ENCODE assay signal across 8 mouse cellular contexts in the genomic region with DNA sequence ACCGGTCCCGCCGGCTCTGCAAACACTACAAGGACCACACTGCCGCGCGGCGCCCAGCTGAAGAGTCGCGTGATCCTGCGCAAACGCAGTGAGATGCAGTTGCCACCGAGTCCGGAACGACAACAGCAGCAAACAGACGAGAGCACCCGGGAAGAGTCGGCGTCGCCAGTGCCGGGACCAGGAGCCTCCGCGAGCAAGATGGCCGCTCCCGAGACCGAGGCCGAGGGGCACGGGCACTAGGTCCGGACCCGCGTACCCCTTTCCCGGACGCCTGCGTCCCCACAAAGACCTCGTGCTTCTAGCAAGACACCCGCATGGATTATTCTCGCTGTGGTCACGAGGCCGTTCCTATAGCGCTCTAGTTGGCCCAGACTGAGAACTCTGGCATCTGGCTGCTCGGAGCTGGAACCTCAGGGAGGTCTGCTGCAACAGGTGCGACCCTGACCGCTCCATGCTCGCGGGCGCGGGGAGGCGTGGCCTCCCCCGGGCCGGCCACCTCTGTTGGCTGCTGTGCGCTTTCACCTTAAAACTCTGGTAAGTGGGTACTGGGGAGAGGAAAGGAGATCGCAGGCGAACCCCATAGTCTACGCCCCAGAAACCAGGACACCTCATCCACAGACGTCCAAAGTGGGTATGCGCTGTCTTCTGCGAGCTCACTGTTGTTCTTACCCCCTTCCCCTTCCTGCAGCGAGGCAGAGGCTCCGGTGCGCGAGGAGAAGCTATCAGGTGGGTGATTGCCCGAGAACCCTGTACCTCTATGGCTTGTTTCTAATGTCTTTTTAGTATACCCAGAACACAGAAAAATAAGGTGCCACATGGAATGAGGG. TPM values are rescaled to one million over a fixed set of nuclear protein-coding genes. Genes with fewer than 3 reads are reported as not detected.
DNase-seq lines count a peak whose midpoint lies in the region; ATAC-seq and TF ChIP-seq lines count a peak whose summit lies in the region.

A gene (plus strand): TSS at position 91 of the 827 bp plus-strand sequence.

- under 1% methylated on average over 61 of the region's 61 CpGs for WGBS in heart, embryonic 10.5 days
- under 1% methylated on average over 60 of the region's 61 CpGs for WGBS in kidney, embryonic 16.5 days
- WGBS in liver, adult 2 months = under 1% methylated on average over 61 of the region's 61 CpGs

- peaks cover 2% of the 10 kb centered on the region; the same call in 1 of the 2 replicates for H3K4me1 ChIP-seq in bone marrow macrophage, adult 2 months (ENCODE audit: control insufficient read depth, insufficient read depth, low read length)
- H3K4me1 ChIP-seq in heart, embryonic 10.5 days = peaks cover 11% of the 10 kb centered on the region
- H3K4me1 ChIP-seq in kidney, embryonic 16.5 days (ENCODE audit: insufficient read depth, low read length) = peaks cover 7% of the 10 kb centered on the region; the same call in 1 of the 2 replicates
- peaks cover 6% of the 10 kb centered on the region for H3K4me1 ChIP-seq in liver, adult 2 months (ENCODE audit: control insufficient read depth, insufficient read depth, low read length)

- peak within 1 kb of the TSS; percentile 95 for H3K4me3 ChIP-seq in bone marrow macrophage, adult 2 months (ENCODE audit: insufficient read depth, low read length)
- H3K4me3 ChIP-seq in heart, embryonic 10.5 days = peak within 1 kb of the TSS; percentile 76
- peak within 1 kb of the TSS; percentile 69 for H3K4me3 ChIP-seq in kidney, embryonic 16.5 days (ENCODE audit: low read length)
- H3K4me3 ChIP-seq in liver, adult 2 months (ENCODE audit: insufficient read depth, low read depth, low read length) = peak within 1 kb of the TSS; percentile 84
- peak within 1 kb of the TSS; percentile 92 for H3K4me3 ChIP-seq in myocyte

- DNase-seq in A20 (ENCODE audit: low read depth, low spot score) = peak; percentile 97
- DNase-seq in heart, embryonic 10.5 days (ENCODE audit: low spot score) = peak; percentile 98
- peak; percentile 90 for DNase-seq in liver, adult 2 months (ENCODE audit: extremely low read depth, low read depth, low spot score)
- peak; percentile 94 for DNase-seq in splenic B cell, adult 2 months (ENCODE audit: low read depth, low spot score)

- H3K9ac ChIP-seq in kidney, embryonic 16.5 days (replicated peaks; ENCODE audit: low read length) = peak within 1 kb of the TSS; percentile 90
- H3K9ac ChIP-seq in liver, adult 2 months (ENCODE audit: low read depth, low read length) = peak within 1 kb of the TSS; percentile 89

- peak within 1 kb of the TSS; percentile 81 for H3K4me2 ChIP-seq in kidney, embryonic 16.5 days (replicated peaks; ENCODE audit: low read depth, low read length)
- H3K4me2 ChIP-seq in myocyte (ENCODE audit: low read depth) = peak within 1 kb of the TSS; percentile 87

- no peaks in the 10 kb centered on the region for H3K27me3 ChIP-seq in heart, embryonic 10.5 days (ENCODE audit: insufficient read depth, poor library complexity, severe bottlenecking)
- no peaks in the 10 kb centered on the region for H3K27me3 ChIP-seq in kidney, embryonic 16.5 days (ENCODE audit: insufficient read depth, low read length)
- H3K27me3 ChIP-seq in liver, adult 2 months (ENCODE audit: control insufficient read depth, insufficient read depth, low read length) = no peaks in the 10 kb centered on the region
- no peaks in the 10 kb centered on the region for H3K27me3 ChIP-seq in myocyte (ENCODE audit: control insufficient read depth, insufficient read depth, insufficient read length)
- H3K27me3 ChIP-seq in splenic B cell, adult 2 months (ENCODE audit: control insufficient read depth, insufficient read depth, low read length, poor library complexity, severe bottlenecking) = no peaks in the 10 kb centered on the region

- no peaks in the 10 kb centered on the region for H3K79me2 ChIP-seq in liver, adult 2 months (ENCODE audit: control insufficient read depth, insufficient read depth, low read length)
- peaks cover 8% of the 10 kb centered on the region for H3K79me2 ChIP-seq in myocyte (ENCODE audit: control insufficient read depth, insufficient read depth)

- peak; percentile 68; the same call in 1 of the 2 replicates for TF ChIP-seq POLR2A in bone marrow macrophage, adult 2 months (IDR thresholded peaks at IDR 0.05; ENCODE audit: borderline replicate concordance, low read depth, low read length)
- peak; percentile 88 for TF ChIP-seq POLR2A in liver, adult 2 months (IDR thresholded peaks at IDR 0.05; ENCODE audit: extremely low read depth, insufficient read depth, low read length)
- TF ChIP-seq POLR2A in myocyte (IDR thresholded peaks at IDR 0.05; ENCODE audit: insufficient read length, low read depth) = peak; percentile 96

- peak within 1 kb of the TSS; percentile 3 for H3ac ChIP-seq in myocyte (ENCODE audit: control insufficient read depth, insufficient read length)

- no peaks in the 10 kb centered on the region for H3K9me3 ChIP-seq in heart, embryonic 10.5 days
- H3K9me3 ChIP-seq in kidney, embryonic 16.5 days (ENCODE audit: low read length) = no peaks in the 10 kb centered on the region

- peak; percentile 93 for ATAC-seq in erythroblast, adult 5-6 weeks (replicated peaks; ENCODE audit: low FRiP score, poor library complexity, severe bottlenecking)
- ATAC-seq in kidney, embryonic 16.5 days (ENCODE audit: low FRiP score, low TSS enrichment) = peak; percentile 99

- peaks cover 29% of the 10 kb centered on the region for H3K36me3 ChIP-seq in heart, embryonic 10.5 days
- H3K36me3 ChIP-seq in kidney, embryonic 16.5 days (ENCODE audit: insufficient read depth, low read length) = peaks cover 29% of the 10 kb centered on the region
- H3K36me3 ChIP-seq in liver, adult 2 months (ENCODE audit: control insufficient read depth, insufficient read depth, low read length) = peaks cover 16% of the 10 kb centered on the region
- peaks cover 15% of the 10 kb centered on the region for H3K36me3 ChIP-seq in myocyte (ENCODE audit: control insufficient read depth, insufficient read depth)
- H3K36me3 ChIP-seq in splenic B cell, adult 2 months (ENCODE audit: control insufficient read depth, insufficient read depth, low read length, poor library complexity, severe bottlenecking) = peaks cover 15% of the 10 kb centered on the region

- H3K27ac ChIP-seq in bone marrow macrophage, adult 2 months (ENCODE audit: insufficient read depth, low read depth, low read length) = peak within 1 kb of the TSS; percentile 78
- peak within 1 kb of the TSS; percentile 91 for H3K27ac ChIP-seq in heart, embryonic 10.5 days
- H3K27ac ChIP-seq in kidney, embryonic 16.5 days (ENCODE audit: low read length) = peak within 1 kb of the TSS; percentile 91
- peak within 1 kb of the TSS; percentile 87 for H3K27ac ChIP-seq in liver, adult 2 months (replicated peaks; ENCODE audit: insufficient read depth, low read depth, low read length)

- peak; percentile 22; the same call in 1 of the 2 replicates for TF ChIP-seq CTCF in bone marrow macrophage, adult 2 months (IDR thresholded peaks at IDR 0.05; ENCODE audit: low read depth, low read length)
- TF ChIP-seq CTCF in liver, adult 2 months (IDR thresholded peaks at IDR 0.05; ENCODE audit: low read depth, low read length) = no peak

TF ChIP-seq in myocyte, 11 proteins besides CTCF, POLR2A, EP300 and RAD21:
- TF ChIP-seq POLR2AphosphoS2 (IDR thresholded peaks at IDR 0.05; ENCODE audit: insufficient read length, low read depth) = peak; percentile 92
- TF ChIP-seq MYOD1 (IDR thresholded peaks at IDR 0.05; ENCODE audit: control insufficient read depth in 1 of 3, insufficient read length in 2 of 3, low read depth in 2 of 3) = peak; percentile 8 to 90 (median 87)
- no peak for TF ChIP-seq SRF (IDR thresholded peaks at IDR 0.05; ENCODE audit: control insufficient read depth, insufficient read length, low read depth)
- TF ChIP-seq CEBPB (IDR thresholded peaks at IDR 0.05; ENCODE audit: insufficient read depth, poor library complexity, severe bottlenecking) = no peak
- no peak for TF ChIP-seq TCF3 (IDR thresholded peaks at IDR 0.05; ENCODE audit: insufficient read length, low read depth)
- peak; percentile 87 for TF ChIP-seq USF1 (IDR thresholded peaks at IDR 0.05; ENCODE audit: low read depth)
- TF ChIP-seq TCF12 (IDR thresholded peaks at IDR 0.05; ENCODE audit: insufficient read depth, poor library complexity, severe bottlenecking) = no peak
- peak in 2 of 3 experiments; percentile 79 to 80 for TF ChIP-seq MYOG (IDR thresholded peaks at IDR 0.05; ENCODE audit: control insufficient read depth in 1 of 3, insufficient read depth in 1 of 3, insufficient read length in 2 of 3, low read depth in 2 of 3)
- TF ChIP-seq REST (IDR thresholded peaks at IDR 0.05; ENCODE audit: insufficient read depth, insufficient read length) = no peak
- no peak for TF ChIP-seq MAX (IDR thresholded peaks at IDR 0.05; ENCODE audit: low read depth)
- TF ChIP-seq E2F4 (IDR thresholded peaks at IDR 0.05; ENCODE audit: insufficient read depth) = no peak
TF ChIP-seq in myocyte: peak in this region for 4.

RNA-seq across cellular contexts. Expression of the gene that starts here (rescaled TPM):
- polyA plus RNA-seq in bone marrow macrophage, adult 2 months (2012; ENCODE audit: insufficient read depth, insufficient read length, missing spikeins) = 64.5 and 67.9 TPM in 2 replicates
- 23.8 and 26.5 TPM in 2 replicates for total RNA-seq in erythroblast, adult 5-6 weeks (2015; ENCODE audit: low replicate concordance)
- 7.3 and 8.9 TPM in 2 replicates for total RNA-seq in erythroblast, adult 5-6 weeks (2017; ENCODE audit: low replicate concordance)
- 75.1 and 92.0 TPM in 2 replicates for polyA plus RNA-seq in heart, embryonic 10.5 days (2016; fragmentation: Nextera tagmentation; extraction: Ambion mirVana)
- polyA plus RNA-seq in kidney, embryonic 16.5 days (2015; fragmentation: Nextera tagmentation; extraction: Ambion mirVana) = 103 and 105 TPM in 2 replicates
- total RNA-seq in liver, adult 2 months (2014; rRNA removed) = 44.9 and 57.5 TPM in 2 replicates
- polyA plus RNA-seq in liver, adult 2 months (2012; rRNA removed) = 73.7 and 77.0 TPM in 2 replicates
- polyA plus RNA-seq in myocyte (2012; fragmentation: generic; extraction: Trizol) = 39.9 TPM

Comparison
In these comparisons a context has a peak if more than half of its experiments do, and no peak if none do; other contexts are left out.
1. Peak in every context shown above with its lines: DNase-seq, ATAC-seq, H3K4me3 ChIP-seq and H3K27ac ChIP-seq.